Mouse (Mus musculus) heart, postnatal 0 days (tissue): ENCODE measurements around the gene Gm13030. TPM values are rescaled to one million over a fixed set of nuclear protein-coding genes. Genes with fewer than 3 reads are reported as not detected.

Experiments
- ATAC-seq: fragments of 200-750 bp; cut with Nextera tagmentation; 2 replicates; pipeline ENCODE4 v1.8.0; 2017; ENCODE audit warnings: low read depth, moderate number of reproducible peaks, moderate library complexity; ENCODE audit not compliant: insufficient read depth
- DNase-seq: peaks from one replicate; pipeline ENCODE4 v3.0.0-alpha.2; 2016; ENCODE audit warnings: low spot score
- H3K27ac ChIP-seq: fragments of 300-500 bp; sonication (generic); 2 replicates; pipeline ENCODE4 v1.5.1; 2014; ENCODE audit warnings: low read depth, mild to moderate bottlenecking
- H3K27me3 ChIP-seq: fragments of 300-500 bp; sonication (generic); 2 replicates; pipeline ENCODE4 v1.6.1; 2014; ENCODE audit warnings: low read length, mixed read lengths; ENCODE audit not compliant: control insufficient read depth, insufficient read depth
- H3K36me3 ChIP-seq: fragments of 300-500 bp; sonication (generic); replicated peaks from 2 replicates; pipeline ENCODE4 v1.6.1; 2014; ENCODE audit warnings: low read length, mixed read lengths; ENCODE audit not compliant: control insufficient read depth, insufficient read depth
- H3K4me1 ChIP-seq: fragments of 300-500 bp; sonication (generic); 2 replicates; pipeline ENCODE4 v1.6.1; 2014; ENCODE audit warnings: antibody characterized with exemption; ENCODE audit not compliant: control insufficient read depth, insufficient read depth
- H3K4me2 ChIP-seq: fragments of 300-500 bp; sonication (generic); 2 replicates; pipeline ENCODE4 v1.6.1; 2014; ENCODE audit warnings: low read depth, mild to moderate bottlenecking, low read length, moderate library complexity
- H3K4me3 ChIP-seq: fragments of 300-500 bp; sonication (generic); 2 replicates; pipeline ENCODE4 v1.5.1; 2014; ENCODE audit warnings: low read depth, low read length
- H3K9ac ChIP-seq: fragments of 300-500 bp; sonication (generic); replicated peaks from 2 replicates; pipeline ENCODE4 v1.6.1; 2014; ENCODE audit warnings: low read depth, low read length, mixed read lengths
- H3K9me3 ChIP-seq: fragments of 300-500 bp; sonication (generic); replicated peaks from 2 replicates; pipeline ENCODE4 v1.6.1; 2016; ENCODE audit warnings: low read length; ENCODE audit not compliant: control insufficient read depth
- CTCF ChIP-seq: IDR thresholded peaks from 2 replicates; pipeline ENCODE4 v1.5.1; 2016; ENCODE audit warnings: antibody characterized with exemption, control low read depth, low read depth
- EP300 ChIP-seq: IDR thresholded peaks from 2 replicates; pipeline ENCODE4 v1.6.1; 2016; ENCODE audit warnings: antibody characterized with exemption, low read depth
- WGBS: fragments of 180-500 bp; shearing (Covaris S2); extraction: QIAGEN DNeasy Blood & Tissue Kit; methylation state at CpG from one replicate; pipeline ENCODE4 v1.1.7; 2014; 5-methylcytosine and 5-hydroxymethylcytosine counted together
- polyA plus RNA-seq: library from polyadenylated mRNA; unstranded; fragments of >200 nt; fragmentation: Nextera tagmentation; extraction: Ambion mirVana; gene quantifications from 2 replicates; pipeline ENCODE4 v1.2.1, GENCODE M21; 2015
- total RNA-seq: library from RNA; depleted of rRNA; stranded (reverse); fragments of >200 nt; gene quantifications from 2 replicates; pipeline ENCODE4 v1.2.3, GENCODE M21; 2014; ENCODE audit warnings: low replicate concordance

Gene Gm13030
- total and polyA plus RNA-seq, 2 experiments from 2014 or later = not detected

DNA sequence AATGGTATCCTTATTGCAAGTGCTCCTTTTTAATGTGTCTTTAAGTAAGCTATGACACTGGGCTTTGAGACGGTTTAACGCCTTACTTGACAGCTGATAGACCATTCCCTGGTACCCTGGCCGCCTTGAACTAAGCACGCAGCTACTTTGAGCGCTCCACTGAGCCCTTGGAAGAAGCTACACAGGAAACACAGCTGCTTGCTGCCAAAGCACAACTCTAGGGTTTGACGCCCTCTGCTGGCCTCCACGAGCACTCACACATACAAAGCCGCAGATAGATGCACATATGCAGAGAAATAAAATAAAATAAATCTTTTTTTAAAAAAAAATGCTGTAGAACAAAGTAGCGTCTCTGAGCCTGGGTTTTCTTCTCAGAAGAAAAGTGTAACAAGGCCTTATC lies 14.5 kb downstream of the Gm13030 start:
- TF ChIP-seq EP300 (no peak), CTCF (peak; percentile 28; the same call in 1 of the 2 replicates)
- H3K27ac ChIP-seq = no peak overlapping the region
- 0 out of 2 replicates have a peak, but pooled peaks cover 16% of the 10 kb centered on the region for H3K27me3 ChIP-seq
- peak overlapping the region; percentile 23; the same call in 1 of the 2 replicates for H3K4me2 ChIP-seq
- no peaks in the 10 kb centered on the region for H3K4me1 ChIP-seq
- DNase-seq (peak; percentile 23), ATAC-seq (no peak)
- WGBS = 17% methylated on average over 9 of the region's 9 CpGs
- no peak overlapping the region for H3K4me3 ChIP-seq
- H3K9me3 ChIP-seq = no peaks in the 10 kb centered on the region
- no peaks in the 10 kb centered on the region for H3K36me3 ChIP-seq
- H3K9ac ChIP-seq = no peak overlapping the region

DNA sequence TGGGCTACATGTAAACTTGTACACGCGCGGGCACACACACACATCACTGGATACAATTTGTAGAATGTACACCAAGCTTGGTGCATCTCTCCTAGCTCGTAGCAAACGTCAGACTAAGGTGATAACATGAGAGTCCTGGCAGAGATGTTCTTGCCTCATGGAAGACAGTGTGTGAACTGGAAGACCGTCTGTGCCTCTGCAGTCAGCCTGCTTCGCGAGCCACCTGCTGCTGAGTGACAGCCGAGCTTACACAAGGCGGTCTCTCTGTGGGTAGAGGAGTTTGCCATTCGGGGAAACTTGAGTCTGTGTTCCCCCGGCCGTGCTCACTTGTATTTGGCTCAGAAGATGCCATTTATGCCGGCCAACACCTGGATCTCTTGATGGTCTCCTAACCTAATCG lies 15.3 kb downstream of the Gm13030 start:
- WGBS = 64% methylated on average over 15 of the region's 15 CpGs
- TF ChIP-seq CTCF (no peak), EP300 (no peak)
- DNase-seq (no peak), ATAC-seq (no peak)
- no peak overlapping the region for H3K27ac ChIP-seq
- H3K4me3 ChIP-seq = no peak overlapping the region
- H3K9ac ChIP-seq = no peak overlapping the region
- H3K4me2 ChIP-seq = no peak overlapping the region
- H3K4me1 ChIP-seq = no peaks in the 10 kb centered on the region
- no peaks in the 10 kb centered on the region for H3K36me3 ChIP-seq
- H3K27me3 ChIP-seq = 0 out of 2 replicates have a peak, but pooled peaks cover 16% of the 10 kb centered on the region
- H3K9me3 ChIP-seq = no peaks in the 10 kb centered on the region

DNA sequence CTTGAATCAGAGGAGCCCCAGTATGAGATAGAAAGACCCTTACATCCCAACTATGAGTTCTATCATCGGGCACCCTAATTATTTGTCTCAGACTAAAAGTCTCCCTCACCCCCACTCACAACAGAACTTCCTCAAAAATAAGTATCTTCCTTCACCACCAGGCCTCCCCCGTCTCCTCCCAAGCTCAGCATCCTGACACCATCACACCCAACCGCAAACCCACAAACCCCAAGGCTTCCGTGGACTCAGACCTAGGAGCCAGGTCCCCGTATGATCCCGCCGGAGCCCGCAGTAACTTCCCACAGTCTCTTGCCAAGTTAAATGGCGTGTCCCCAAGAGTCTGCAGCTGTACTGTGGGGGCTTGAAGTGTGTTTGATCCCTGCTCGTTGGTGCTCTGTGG lies 16.2 kb downstream of the Gm13030 start:
- Histone ChIP-seq H3K9me3 (no peaks in the 10 kb centered on the region), H3K4me1 (no peaks in the 10 kb centered on the region), H3K27ac (no peak overlapping the region), H3K36me3 (no peaks in the 10 kb centered on the region), H3K9ac (no peak overlapping the region), H3K27me3 (0 out of 2 replicates have a peak, but pooled peaks cover 20% of the 10 kb centered on the region), H3K4me3 (no peak overlapping the region), H3K4me2 (no peak overlapping the region)
- TF ChIP-seq CTCF (no peak), EP300 (no peak)
- no peak for DNase-seq
- ATAC-seq = no peak
- 83% methylated on average over 10 of the region's 10 CpGs for WGBS

DNA sequence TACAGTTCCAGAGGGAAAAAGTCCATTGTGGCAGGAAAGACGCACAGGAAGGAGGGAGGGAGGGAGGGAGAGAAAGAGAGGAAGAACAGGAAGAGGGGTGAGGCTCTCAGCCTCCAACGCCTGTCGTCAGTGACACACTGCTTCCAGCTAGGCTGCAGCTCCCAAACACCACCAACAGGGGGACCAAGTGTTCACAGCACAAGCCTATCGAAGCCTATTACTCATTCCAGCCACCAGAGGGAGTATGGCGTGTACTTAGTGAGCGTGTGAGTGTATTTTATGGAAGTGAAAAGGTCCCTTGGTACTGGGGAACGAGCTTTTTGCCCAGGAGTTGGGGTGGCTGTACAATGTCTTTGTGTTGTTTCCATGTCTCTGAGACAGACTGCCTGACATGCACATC lies 17.3 kb downstream of the Gm13030 start:
- peak; percentile 49; the same call in 1 of the 2 replicates for ATAC-seq

DNA sequence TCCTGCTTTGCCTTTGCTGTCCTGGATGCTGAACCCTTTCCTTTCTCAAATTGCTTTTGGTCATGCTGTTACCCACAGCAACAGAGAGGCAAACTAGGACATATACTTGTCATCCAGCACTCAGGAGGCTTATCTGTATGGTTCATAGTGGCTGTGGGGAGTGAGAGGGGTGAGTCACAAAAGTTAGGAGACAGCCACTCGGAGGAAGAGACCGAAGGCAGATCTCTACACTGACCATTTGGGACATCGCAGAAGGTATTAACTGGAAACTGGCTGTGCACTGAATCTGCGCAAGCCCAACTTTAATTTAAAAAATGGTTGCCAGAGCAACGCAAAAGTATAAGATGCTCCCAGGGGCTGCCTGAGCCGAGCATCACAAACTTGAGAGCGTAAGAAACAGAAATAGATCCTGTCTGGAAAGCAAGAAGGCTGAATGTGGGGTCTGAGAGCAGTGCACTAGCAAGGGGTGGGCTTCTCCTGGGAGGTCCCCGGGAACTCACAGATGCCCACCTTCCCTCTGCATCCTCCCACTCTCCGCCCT lies 18.6 kb downstream of the Gm13030 start:
- no peak for DNase-seq

More for the DNA sequence above, 17.3 kb downstream of the Gm13030 start:
- DNase-seq = peak; percentile 57
- Histone ChIP-seq H3K4me1 (no peaks in the 10 kb centered on the region), H3K9me3 (no peaks in the 10 kb centered on the region), H3K4me2 (no peak overlapping the region), H3K36me3 (no peaks in the 10 kb centered on the region), H3K27ac (no peak overlapping the region), H3K27me3 (0 out of 2 replicates have a peak, but pooled peaks cover 18% of the 10 kb centered on the region), H3K9ac (no peak overlapping the region), H3K4me3 (no peak overlapping the region)
- 27% methylated on average over 7 of the region's 7 CpGs for WGBS
- TF ChIP-seq EP300 = no peak
- TF ChIP-seq CTCF = peak; percentile 99

DNA sequence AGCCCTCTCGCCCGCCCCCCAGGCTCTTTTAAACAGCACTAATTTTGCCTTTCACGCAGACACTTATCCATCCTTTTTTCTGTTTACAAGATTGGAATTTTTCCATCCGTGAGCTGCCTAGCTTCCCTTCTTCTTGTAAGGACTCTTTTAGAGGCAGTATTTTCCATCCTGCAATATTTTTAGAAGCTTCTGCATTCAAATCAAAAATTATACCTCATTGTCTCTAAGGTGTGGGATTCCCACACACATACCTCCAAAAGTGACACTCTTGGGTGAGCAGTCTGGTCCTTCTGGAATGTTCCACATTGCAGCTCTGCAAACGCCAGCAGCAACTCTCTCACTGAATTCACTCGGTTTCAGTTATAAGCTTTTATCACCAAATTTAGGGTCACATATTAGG lies 20.8 kb downstream of the Gm13030 start:
- DNase-seq (no peak), ATAC-seq (no peak)
- no peak overlapping the region for H3K4me3 ChIP-seq
- no peaks in the 10 kb centered on the region for H3K9me3 ChIP-seq
- WGBS = 58% methylated on average over 6 of the region's 6 CpGs
- H3K4me2 ChIP-seq = no peak overlapping the region
- no peak for TF ChIP-seq EP300
- no peak for TF ChIP-seq CTCF
- H3K27me3 ChIP-seq = 0 out of 2 replicates have a peak, but pooled peaks cover 26% of the 10 kb centered on the region
- H3K36me3 ChIP-seq = no peaks in the 10 kb centered on the region
- H3K27ac ChIP-seq = no peak overlapping the region
- no peaks in the 10 kb centered on the region for H3K4me1 ChIP-seq
- H3K9ac ChIP-seq = no peak overlapping the region

More for the DNA sequence above, 18.6 kb downstream of the Gm13030 start:
- H3K27me3 ChIP-seq = 0 out of 2 replicates have a peak, but pooled peaks cover 29% of the 10 kb centered on the region
- no peak for TF ChIP-seq CTCF
- TF ChIP-seq EP300 = no peak
- 78% methylated on average over 9 of the region's 9 CpGs for WGBS
- H3K4me1 ChIP-seq = no peaks in the 10 kb centered on the region
- no peak overlapping the region for H3K4me2 ChIP-seq
- H3K4me3 ChIP-seq = no peak overlapping the region
- no peaks in the 10 kb centered on the region for H3K9me3 ChIP-seq
- ATAC-seq = no peak
- no peaks in the 10 kb centered on the region for H3K36me3 ChIP-seq
- no peak overlapping the region for H3K9ac ChIP-seq
- H3K27ac ChIP-seq = no peak overlapping the region
